Mouse (Mus musculus): Measurements from ENCODE around the gene Asb14. TPM values are rescaled to one million over a fixed set of nuclear protein-coding genes. Genes with fewer than 3 reads are reported as not detected.
"Not testable (repeated sequence)": the region's sequence is repeated elsewhere in the genome, so short reads cannot be mapped to it uniquely, and the experiment has no call there.

Gene Asb14
- total and polyA plus RNA-seq, 2 experiments, result 0.09 TPM; not detected in 1

DNA sequence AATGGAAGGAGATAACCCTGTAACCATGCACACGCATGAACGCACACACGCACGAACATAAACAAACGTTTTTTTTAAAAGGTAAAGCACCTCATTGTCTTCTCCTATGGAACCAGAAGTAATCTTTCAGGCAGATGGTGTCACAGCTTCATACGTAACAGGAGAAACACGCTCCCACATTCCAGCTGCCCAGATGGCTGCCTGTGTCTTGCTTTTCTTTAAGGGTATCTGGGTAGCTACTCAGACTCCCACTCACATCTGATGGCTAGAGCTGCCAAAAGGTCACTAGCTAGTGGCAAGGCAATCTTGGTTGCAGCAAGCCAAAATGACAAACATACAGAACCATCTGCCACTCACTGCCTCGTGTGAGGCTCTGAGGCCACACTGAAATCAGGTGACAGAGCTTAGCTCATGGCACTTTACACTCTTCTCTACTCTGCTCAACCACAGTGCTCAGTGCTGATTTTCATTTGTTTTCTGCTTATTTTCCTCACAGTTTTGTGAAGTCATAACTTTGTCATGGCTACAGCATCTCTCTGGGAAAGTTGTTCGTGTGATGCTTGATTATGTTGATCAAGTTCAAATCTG lies 19.4 kb downstream of the Asb14 start:
- 86% methylated on average over 9 of the region's 9 CpGs for WGBS
- no peak for DNase-seq (ENCODE audit: extremely low read depth, low read depth, low spot score)
- H3K36me3 ChIP-seq (ENCODE audit: control insufficient read depth, insufficient read depth, low read length), result no peaks in the 10 kb centered on the region

DNA sequence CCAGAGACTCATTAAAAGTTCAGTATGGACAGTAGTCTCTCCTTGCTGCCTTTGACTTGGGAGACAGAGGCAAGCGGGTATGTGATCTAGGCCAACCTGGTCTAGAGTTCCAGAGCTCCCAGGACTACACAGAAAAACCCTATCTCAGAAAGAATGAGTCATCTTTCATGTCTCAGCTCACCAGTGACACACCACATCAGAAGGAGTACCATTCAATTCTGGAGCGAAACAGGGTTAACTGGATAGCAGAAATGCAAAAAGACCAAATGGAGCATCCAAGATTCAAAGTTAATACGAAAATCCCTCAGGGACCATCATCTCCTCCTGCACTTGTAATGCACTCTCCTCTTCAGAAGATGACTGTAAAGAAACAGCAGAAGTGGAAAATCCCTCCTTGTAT lies 25.0 kb downstream of the Asb14 start:
- Histone ChIP-seq H3K4me3 (ENCODE audit: insufficient read depth, low read depth, low read length) (no peak overlapping the region), H3K36me3 (ENCODE audit: control insufficient read depth, insufficient read depth, low read length) (peaks cover 25% of the 10 kb centered on the region), H3K79me2 (ENCODE audit: control insufficient read depth, insufficient read depth, low read length) (no peaks in the 10 kb centered on the region), H3K27ac (replicated peaks; ENCODE audit: insufficient read depth, low read depth, low read length) (no peak overlapping the region), H3K4me1 (ENCODE audit: control insufficient read depth, insufficient read depth, low read length) (no peaks in the 10 kb centered on the region), H3K9ac (ENCODE audit: low read depth, low read length) (no peak overlapping the region), H3K27me3 (ENCODE audit: control insufficient read depth, insufficient read depth, low read length) (no peaks in the 10 kb centered on the region)
- TF ChIP-seq POLR2A (IDR thresholded peaks at IDR 0.05; ENCODE audit: extremely low read depth, insufficient read depth, low read length), result no peak
- TF ChIP-seq CTCF (IDR thresholded peaks at IDR 0.05; ENCODE audit: low read depth, low read length), result no peak
- DNase-seq (ENCODE audit: extremely low read depth, low read depth, low spot score), result no peak
- WGBS, result 97% methylated on average over 3 of the region's 3 CpGs

More for the DNA sequence above, 19.4 kb downstream of the Asb14 start:
- TF ChIP-seq CTCF (IDR thresholded peaks at IDR 0.05; ENCODE audit: low read depth, low read length) (no peak), POLR2A (IDR thresholded peaks at IDR 0.05; ENCODE audit: extremely low read depth, insufficient read depth, low read length) (no peak)
- no peak overlapping the region for H3K27ac ChIP-seq (replicated peaks; ENCODE audit: insufficient read depth, low read depth, low read length)
- H3K4me1 ChIP-seq (ENCODE audit: control insufficient read depth, insufficient read depth, low read length), result no peaks in the 10 kb centered on the region
- H3K4me3 ChIP-seq (ENCODE audit: insufficient read depth, low read depth, low read length), result no peak overlapping the region
- no peaks in the 10 kb centered on the region for H3K27me3 ChIP-seq (ENCODE audit: control insufficient read depth, insufficient read depth, low read length)
- no peak overlapping the region for H3K9ac ChIP-seq (ENCODE audit: low read depth, low read length)
- no peaks in the 10 kb centered on the region for H3K79me2 ChIP-seq (ENCODE audit: control insufficient read depth, insufficient read depth, low read length)

DNA sequence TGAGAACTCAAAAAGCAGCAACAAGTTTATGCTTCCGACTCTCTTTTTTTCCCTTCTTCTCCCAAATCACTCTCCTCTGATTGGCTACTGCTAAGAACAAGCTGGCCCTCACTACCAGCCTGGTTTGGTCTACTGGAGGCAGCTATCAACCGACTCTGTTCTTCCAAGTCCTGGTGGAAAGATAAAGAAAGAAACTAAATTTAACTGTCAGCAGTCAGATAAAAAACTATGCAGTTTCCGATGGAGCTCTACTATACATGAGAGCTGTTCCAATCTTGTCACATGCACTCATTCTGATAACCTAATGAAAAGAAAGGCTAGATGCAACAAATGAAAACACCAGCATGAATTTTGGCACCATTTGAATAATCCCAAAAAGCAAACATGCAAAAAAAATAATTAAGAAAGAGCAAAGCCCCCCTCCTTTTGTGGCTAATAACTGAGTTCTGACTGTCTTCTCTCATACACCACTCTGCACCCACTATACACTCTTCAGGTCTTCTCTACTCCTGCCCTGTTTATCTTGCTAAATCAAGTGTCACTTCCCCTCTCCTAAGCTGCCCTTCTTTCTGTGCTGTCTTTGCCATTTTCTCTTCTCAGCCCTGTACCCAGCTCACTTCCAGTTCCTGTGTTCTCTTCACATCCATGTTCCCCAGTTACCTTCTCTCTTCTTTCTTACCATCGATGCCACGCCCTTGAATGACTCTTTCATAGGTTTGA lies 29.5 kb downstream of the Asb14 start:
- Histone ChIP-seq H3K79me2 (ENCODE audit: control insufficient read depth, insufficient read depth, low read length) (no peaks in the 10 kb centered on the region), H3K27me3 (ENCODE audit: control insufficient read depth, insufficient read depth, low read length) (no peaks in the 10 kb centered on the region), H3K9ac (ENCODE audit: low read depth, low read length) (no peak overlapping the region), H3K4me3 (ENCODE audit: insufficient read depth, low read depth, low read length) (no peak overlapping the region), H3K4me1 (ENCODE audit: control insufficient read depth, insufficient read depth, low read length) (no peaks in the 10 kb centered on the region), H3K27ac (replicated peaks; ENCODE audit: insufficient read depth, low read depth, low read length) (no peak overlapping the region), H3K36me3 (ENCODE audit: control insufficient read depth, insufficient read depth, low read length) (peaks cover 42% of the 10 kb centered on the region)
- no peak for DNase-seq (ENCODE audit: extremely low read depth, low read depth, low spot score)
- TF ChIP-seq POLR2A (IDR thresholded peaks at IDR 0.05; ENCODE audit: extremely low read depth, insufficient read depth, low read length) (no peak), CTCF (IDR thresholded peaks at IDR 0.05; ENCODE audit: low read depth, low read length) (no peak)
- 85% methylated on average over 5 of the region's 5 CpGs for WGBS

DNA sequence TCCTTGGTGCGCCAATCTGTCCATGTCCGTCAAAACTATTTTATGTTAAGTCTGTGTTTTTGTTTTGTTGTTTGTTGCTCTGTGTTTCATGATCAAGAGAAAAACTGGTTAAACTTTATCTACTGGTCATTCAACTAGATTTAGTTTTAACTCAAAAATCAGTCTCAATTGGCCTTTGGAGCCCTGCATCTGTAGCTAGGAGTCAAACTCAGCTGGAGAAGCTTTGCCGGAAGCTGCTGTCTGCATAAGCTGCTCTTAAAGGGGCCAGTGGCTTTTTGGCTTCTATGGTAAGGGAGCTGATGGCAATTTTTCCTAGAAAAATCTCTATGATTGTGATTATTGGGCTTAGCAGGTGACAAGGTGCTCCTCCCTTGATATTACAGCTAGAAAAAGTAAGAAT lies 40.5 kb downstream of the Asb14 start:
- Histone ChIP-seq H3K36me3 (ENCODE audit: control insufficient read depth, insufficient read depth, low read length) (peaks cover 2% of the 10 kb centered on the region; the same call in 1 of the 2 replicates), H3K4me3 (ENCODE audit: insufficient read depth, low read depth, low read length) (no peak overlapping the region), H3K27me3 (ENCODE audit: control insufficient read depth, insufficient read depth, low read length) (no peaks in the 10 kb centered on the region), H3K27ac (replicated peaks; ENCODE audit: insufficient read depth, low read depth, low read length) (no peak overlapping the region), H3K4me1 (ENCODE audit: control insufficient read depth, insufficient read depth, low read length) (no peaks in the 10 kb centered on the region), H3K9ac (ENCODE audit: low read depth, low read length) (no peak overlapping the region), H3K79me2 (ENCODE audit: control insufficient read depth, insufficient read depth, low read length) (no peaks in the 10 kb centered on the region)
- TF ChIP-seq CTCF (IDR thresholded peaks at IDR 0.05; ENCODE audit: low read depth, low read length), result no peak
- no peak for TF ChIP-seq POLR2A (IDR thresholded peaks at IDR 0.05; ENCODE audit: extremely low read depth, insufficient read depth, low read length)
- DNase-seq (ENCODE audit: extremely low read depth, low read depth, low spot score), result no peak
- 93% methylated on average over 3 of the region's 3 CpGs for WGBS

DNA sequence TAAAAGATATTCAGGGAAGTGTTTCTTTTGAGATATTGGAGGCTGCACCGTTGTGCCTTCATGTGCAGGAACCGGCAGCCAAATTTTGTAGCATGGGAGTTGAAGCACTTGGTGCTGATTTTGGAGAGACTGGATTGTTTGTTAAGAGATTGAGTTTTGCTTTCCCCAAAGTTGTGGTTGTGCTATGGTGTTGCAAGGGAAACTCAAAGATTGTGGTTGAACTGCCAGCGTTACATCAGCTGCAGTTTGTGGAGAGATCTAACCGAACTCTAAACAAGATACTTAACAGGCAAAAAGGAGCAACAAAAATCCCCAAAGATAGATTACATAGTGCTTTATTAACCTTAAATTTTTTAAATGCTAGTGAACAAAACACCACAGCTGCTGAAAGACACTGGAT lies 41.2 kb downstream of the Asb14 start:
- Histone ChIP-seq H3K27ac (replicated peaks; ENCODE audit: insufficient read depth, low read depth, low read length) (no peak overlapping the region), H3K27me3 (ENCODE audit: control insufficient read depth, insufficient read depth, low read length) (no peaks in the 10 kb centered on the region), H3K4me3 (ENCODE audit: insufficient read depth, low read depth, low read length) (no peak overlapping the region), H3K9ac (ENCODE audit: low read depth, low read length) (no peak overlapping the region), H3K36me3 (ENCODE audit: control insufficient read depth, insufficient read depth, low read length) (peaks cover 2% of the 10 kb centered on the region; the same call in 1 of the 2 replicates), H3K4me1 (ENCODE audit: control insufficient read depth, insufficient read depth, low read length) (no peaks in the 10 kb centered on the region), H3K79me2 (ENCODE audit: control insufficient read depth, insufficient read depth, low read length) (no peaks in the 10 kb centered on the region)
- WGBS, result 91% methylated on average over 4 of the region's 4 CpGs
- no peak for DNase-seq (ENCODE audit: extremely low read depth, low read depth, low spot score)
- no peak for TF ChIP-seq CTCF (IDR thresholded peaks at IDR 0.05; ENCODE audit: low read depth, low read length)
- TF ChIP-seq POLR2A (IDR thresholded peaks at IDR 0.05; ENCODE audit: extremely low read depth, insufficient read depth, low read length), result no peak

DNA sequence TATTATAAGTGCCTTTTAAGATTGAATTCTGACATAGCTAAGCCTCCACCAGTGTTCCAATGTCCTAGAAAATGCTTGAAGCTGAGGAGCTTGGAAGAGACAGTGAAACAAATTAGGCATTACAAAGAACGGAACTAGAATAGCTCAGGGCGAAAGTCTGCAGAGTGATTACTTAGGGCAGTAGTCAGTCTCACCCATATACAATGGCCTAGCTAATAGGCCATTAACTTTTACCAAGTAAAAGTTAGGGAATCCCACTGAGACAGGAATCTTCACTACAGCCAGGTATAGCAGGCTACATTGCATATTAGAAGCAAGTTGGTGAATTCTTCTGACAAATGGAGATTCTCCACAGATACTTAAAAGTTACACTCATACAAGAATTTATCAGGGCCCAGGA lies 61.8 kb downstream of the Asb14 start:
- not testable (repeated sequence) for H3K9ac ChIP-seq (ENCODE audit: low read depth, low read length); H3K79me2 ChIP-seq (ENCODE audit: control insufficient read depth, insufficient read depth, low read length); H3K27ac ChIP-seq (replicated peaks; ENCODE audit: insufficient read depth, low read depth, low read length); DNase-seq (ENCODE audit: extremely low read depth, low read depth, low spot score); H3K27me3 ChIP-seq (ENCODE audit: control insufficient read depth, insufficient read depth, low read length); H3K36me3 ChIP-seq (ENCODE audit: control insufficient read depth, insufficient read depth, low read length); H3K4me3 ChIP-seq (ENCODE audit: insufficient read depth, low read depth, low read length); H3K4me1 ChIP-seq (ENCODE audit: control insufficient read depth, insufficient read depth, low read length)
- WGBS, result 95% methylated on average over 2 of the region's 2 CpGs
